Mouse (Mus musculus) lung, embryonic 14.5 days (tissue): ENCODE measurements around the gene Sorbs2. TPM values are rescaled to one million over a fixed set of nuclear protein-coding genes. Genes with fewer than 3 reads are reported as not detected.

Experiments used
- ATAC-seq: fragments of 200-750 bp; cut with Nextera tagmentation; 2 replicates; pipeline ENCODE4 v1.8.0; 2017; ENCODE audit warnings: mild to moderate bottlenecking, moderate TSS enrichment, moderate library complexity; ENCODE audit not compliant: insufficient read depth
- DNase-seq: peaks from one replicate; pipeline ENCODE4 v3.0.0-alpha.2; 2015
- H3K27ac ChIP-seq: fragments of 300-500 bp; sonication (generic); 2 replicates; pipeline ENCODE4 v1.5.1; 2014; ENCODE audit warnings: low read depth, mild to moderate bottlenecking, moderate library complexity
- H3K27me3 ChIP-seq: fragments of 300-500 bp; sonication (generic); 2 replicates; pipeline ENCODE4 v1.6.1; 2014; ENCODE audit warnings: low read length, control low read depth; ENCODE audit not compliant: insufficient read depth
- H3K36me3 ChIP-seq: fragments of 300-500 bp; sonication (generic); 2 replicates; pipeline ENCODE4 v1.6.1; 2014; ENCODE audit warnings: control low read depth; ENCODE audit not compliant: insufficient read depth
- H3K4me1 ChIP-seq: fragments of 300-500 bp; sonication (generic); 2 replicates; pipeline ENCODE4 v1.6.1; 2014; ENCODE audit warnings: antibody characterized with exemption, control low read depth; ENCODE audit not compliant: insufficient read depth
- H3K4me2 ChIP-seq: fragments of 300-500 bp; sonication (generic); 2 replicates; pipeline ENCODE4 v1.6.1; 2014; ENCODE audit warnings: mild to moderate bottlenecking
- H3K4me3 ChIP-seq: fragments of 300-500 bp; sonication (generic); 2 replicates; pipeline ENCODE4 v1.5.1; 2014; ENCODE audit warnings: low read depth, low read length
- H3K9ac ChIP-seq: fragments of 300-500 bp; sonication (generic); 2 replicates; pipeline ENCODE4 v1.6.1; 2014
- H3K9me3 ChIP-seq: fragments of 300-500 bp; sonication (generic); 2 replicates; pipeline ENCODE4 v1.6.1; 2016; ENCODE audit warnings: low read depth, low read length, control low read depth
- CTCF ChIP-seq: IDR thresholded peaks from 2 replicates; pipeline ENCODE4 v1.5.1; 2016; ENCODE audit warnings: antibody characterized with exemption, low read depth
- WGBS: fragments of 180-500 bp; shearing (Covaris S2); extraction: QIAGEN DNeasy Blood & Tissue Kit; methylation state at CpG from one replicate; pipeline ENCODE4 v1.1.7; 2014; 5-methylcytosine and 5-hydroxymethylcytosine counted together
- polyA plus RNA-seq: library from polyadenylated mRNA; unstranded; fragments of >200 nt; fragmentation: Nextera tagmentation; extraction: Ambion mirVana; gene quantifications from 2 replicates; pipeline ENCODE4 v1.2.1, GENCODE M21; 2014

Sorbs2 gene
- polyA plus RNA-seq, 1 experiment from 2014 or later, result 23.3 TPM

DNA sequence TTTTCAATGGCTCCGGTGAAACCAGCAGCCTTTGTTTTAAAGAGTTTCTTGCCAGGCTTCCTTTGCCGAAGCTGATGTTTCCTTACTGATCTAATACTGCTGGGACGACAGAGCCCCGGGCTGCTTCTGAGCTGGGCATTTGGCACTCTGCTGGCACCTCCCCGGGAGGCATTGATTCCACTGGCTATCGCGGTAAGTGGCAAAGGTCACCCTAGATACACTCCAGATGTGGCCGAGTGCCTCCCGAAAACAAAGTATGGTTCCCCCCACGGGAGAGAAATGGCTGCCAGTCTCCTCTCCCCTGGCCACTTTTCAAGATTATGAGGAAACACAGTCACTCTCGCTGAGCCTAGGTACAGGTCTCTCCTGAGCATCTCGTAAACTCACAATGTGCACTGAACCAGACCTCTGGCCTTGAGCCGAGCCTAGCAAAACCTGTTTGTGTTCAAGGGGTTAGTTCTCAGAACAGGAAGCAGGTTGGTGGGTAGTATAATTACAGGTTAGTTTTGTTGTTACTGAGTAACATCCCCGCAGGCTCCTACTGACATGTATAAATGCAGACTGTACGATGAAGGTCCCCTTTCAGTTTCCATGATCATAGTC lies 114.1 kb downstream of the Sorbs2 start:
- H3K9ac ChIP-seq, result no peak overlapping the region
- no peaks in the 10 kb centered on the region for H3K27me3 ChIP-seq
- no peak for TF ChIP-seq CTCF
- no peaks in the 10 kb centered on the region for H3K4me1 ChIP-seq
- H3K4me2 ChIP-seq, result no peak overlapping the region
- no peaks in the 10 kb centered on the region for H3K36me3 ChIP-seq
- H3K9me3 ChIP-seq, result no peaks in the 10 kb centered on the region
- H3K27ac ChIP-seq, result no peak overlapping the region
- no peak overlapping the region for H3K4me3 ChIP-seq
- no peak for DNase-seq
- WGBS, result 62% methylated on average over 15 of the region's 15 CpGs
- no peak for ATAC-seq

DNA sequence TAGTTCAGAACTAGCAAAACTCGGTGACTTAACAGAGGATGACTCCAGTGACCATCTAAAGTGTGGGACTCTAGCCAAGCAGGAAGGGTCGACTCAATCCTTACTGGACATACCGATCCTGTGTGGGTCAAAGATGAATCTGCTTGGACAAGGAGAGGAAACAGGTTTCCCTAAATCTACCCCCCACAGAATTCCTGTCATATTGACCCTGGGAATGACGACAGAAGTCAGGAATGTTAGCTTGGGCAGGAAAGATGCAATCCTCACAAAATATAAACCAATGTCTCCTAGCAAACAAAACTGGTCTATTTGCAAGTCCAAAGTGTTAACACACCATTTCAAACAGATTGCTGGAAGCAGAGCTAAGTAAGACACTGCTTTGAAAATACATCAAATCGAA lies 118.8 kb downstream of the Sorbs2 start:
- no peak for ATAC-seq
- no peak for DNase-seq
- no peak overlapping the region for H3K27ac ChIP-seq
- no peak for TF ChIP-seq CTCF
- H3K4me3 ChIP-seq, result no peak overlapping the region
- H3K9me3 ChIP-seq, result no peaks in the 10 kb centered on the region
- 0 out of 2 replicates have a peak, but pooled peaks cover 3% of the 10 kb centered on the region for H3K27me3 ChIP-seq
- no peak overlapping the region for H3K9ac ChIP-seq
- WGBS, result 43% methylated on average over 5 of the region's 5 CpGs
- H3K4me2 ChIP-seq, result no peak overlapping the region
- H3K4me1 ChIP-seq, result no peaks in the 10 kb centered on the region
- no peaks in the 10 kb centered on the region for H3K36me3 ChIP-seq

DNA sequence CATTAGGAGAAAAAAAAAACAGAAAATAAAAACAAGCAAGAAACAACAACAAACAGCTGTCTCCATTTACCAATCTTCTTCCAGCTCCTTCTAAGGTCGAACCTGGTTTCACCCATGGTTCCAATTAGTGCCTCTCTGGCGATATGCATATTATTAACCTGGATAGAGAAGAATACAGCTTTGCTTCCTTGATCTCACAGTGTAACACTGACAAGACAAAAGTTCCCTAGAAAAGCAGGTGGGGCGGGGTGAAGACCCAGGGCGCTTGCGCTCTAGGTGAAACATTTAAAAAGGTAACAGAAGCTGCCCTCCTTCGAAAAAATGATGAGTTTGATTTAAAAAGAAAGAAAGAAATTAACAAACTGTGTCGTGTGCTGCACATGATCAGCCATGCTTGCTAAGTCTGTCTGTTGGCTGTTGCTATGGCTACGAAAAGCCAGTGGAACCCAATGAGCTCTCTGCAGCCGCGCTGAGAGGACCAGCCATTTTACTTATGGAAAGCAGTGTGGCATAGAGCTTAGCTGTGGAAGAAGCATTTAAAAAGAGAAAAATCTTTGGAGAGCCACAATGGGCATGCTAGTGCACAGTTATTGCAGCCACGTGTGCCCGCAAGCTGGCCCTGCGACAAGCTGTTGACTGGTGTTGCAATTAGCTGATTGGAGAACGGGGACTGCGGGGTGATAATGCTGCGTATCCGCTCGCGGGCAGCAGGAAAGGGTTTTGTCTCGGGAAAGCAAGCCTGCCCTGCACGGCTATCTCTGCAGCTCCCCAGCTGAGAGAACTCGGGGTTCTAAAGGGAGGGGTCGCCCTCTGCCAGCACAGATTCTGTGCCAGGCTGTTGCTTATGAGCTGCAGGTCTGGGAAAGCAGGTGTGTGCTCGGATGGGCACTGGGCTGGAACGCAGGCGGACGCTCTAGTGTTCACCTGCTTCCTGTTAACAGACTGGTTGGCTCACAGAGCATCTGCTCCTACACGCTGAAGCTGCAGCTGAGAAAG lies 120.0 kb downstream of the Sorbs2 start:
- Histone ChIP-seq H3K36me3 (no peaks in the 10 kb centered on the region), H3K4me3 (peak overlapping the region; percentile 39), H3K9ac (peak overlapping the region; percentile 42), H3K4me2 (peak overlapping the region; percentile 62), H3K9me3 (no peaks in the 10 kb centered on the region), H3K27ac (peak overlapping the region; percentile 55), H3K27me3 (0 out of 2 replicates have a peak, but pooled peaks cover 3% of the 10 kb centered on the region), H3K4me1 (no peaks in the 10 kb centered on the region)
- peak; percentile 88 for DNase-seq
- 2% methylated on average over 28 of the region's 28 CpGs for WGBS
- TF ChIP-seq CTCF, result no peak
- ATAC-seq, result peak; percentile 96

DNA sequence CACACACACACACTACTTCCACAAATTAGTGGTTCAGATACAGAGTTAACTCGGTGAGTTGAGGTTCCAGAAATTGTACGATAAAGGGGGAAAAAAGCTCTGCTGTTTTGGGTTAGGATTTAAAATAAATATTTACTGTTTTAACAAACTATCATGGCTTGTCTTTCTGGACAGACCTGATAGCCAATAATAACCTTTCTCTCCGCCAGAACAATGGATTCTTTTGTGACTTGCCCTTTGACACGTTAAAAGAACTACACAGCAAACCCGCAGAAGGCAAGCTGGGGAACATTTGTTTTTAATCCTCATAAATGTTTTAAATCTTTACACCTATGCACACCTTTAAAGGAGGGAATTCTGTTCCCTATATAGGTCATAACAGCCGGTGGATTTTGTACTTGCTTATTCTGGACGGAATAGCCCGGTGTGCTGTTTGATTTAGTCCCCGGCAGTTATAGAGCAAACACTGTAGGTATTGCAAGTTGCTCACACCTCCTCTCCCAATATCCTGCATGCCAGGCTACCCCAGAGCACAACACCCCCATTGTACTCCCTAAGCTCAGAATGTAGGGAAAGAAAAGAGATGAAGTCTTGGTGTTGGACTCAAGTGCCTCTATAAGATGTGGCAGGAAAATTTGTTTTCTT lies 121.0 kb downstream of the Sorbs2 start:
- Histone ChIP-seq H3K36me3 (no peaks in the 10 kb centered on the region), H3K27ac (peak overlapping the region; percentile 16; the same call in 1 of the 2 replicates), H3K9me3 (no peaks in the 10 kb centered on the region), H3K4me3 (peak overlapping the region; percentile 39), H3K27me3 (0 out of 2 replicates have a peak, but pooled peaks cover 3% of the 10 kb centered on the region), H3K9ac (peak overlapping the region; percentile 23; the same call in 1 of the 2 replicates), H3K4me1 (no peaks in the 10 kb centered on the region), H3K4me2 (peak overlapping the region; percentile 62)
- peak; percentile 54; the same call in 1 of the 2 replicates for ATAC-seq
- peak; percentile 17 for DNase-seq
- TF ChIP-seq CTCF, result no peak
- 34% methylated on average over 9 of the region's 9 CpGs for WGBS

DNA sequence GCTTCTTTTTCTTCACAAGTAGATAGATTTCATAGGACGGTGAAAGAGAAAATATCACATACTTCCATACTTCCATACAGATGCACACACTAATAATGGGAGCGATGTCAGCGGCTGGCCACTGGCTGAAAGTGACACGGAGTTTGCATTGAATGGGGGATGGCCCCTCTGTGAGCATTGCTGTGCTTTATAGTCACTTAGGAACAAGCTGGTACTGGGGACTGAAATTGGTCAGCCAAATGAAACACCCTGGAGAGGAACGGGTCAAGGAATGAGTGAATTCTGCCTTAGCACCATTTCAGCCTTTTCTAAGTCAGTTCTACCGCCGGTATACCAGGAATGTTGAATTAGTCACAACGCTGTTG lies 121.5 kb downstream of the Sorbs2 start:
- H3K4me3 ChIP-seq, result peak overlapping the region; percentile 39
- H3K27ac ChIP-seq, result 0 out of 2 replicates have a peak overlapping the region, but pooled peaks have one; percentile 16
- H3K9ac ChIP-seq, result peak overlapping the region; percentile 23; the same call in 1 of the 2 replicates

DNA sequence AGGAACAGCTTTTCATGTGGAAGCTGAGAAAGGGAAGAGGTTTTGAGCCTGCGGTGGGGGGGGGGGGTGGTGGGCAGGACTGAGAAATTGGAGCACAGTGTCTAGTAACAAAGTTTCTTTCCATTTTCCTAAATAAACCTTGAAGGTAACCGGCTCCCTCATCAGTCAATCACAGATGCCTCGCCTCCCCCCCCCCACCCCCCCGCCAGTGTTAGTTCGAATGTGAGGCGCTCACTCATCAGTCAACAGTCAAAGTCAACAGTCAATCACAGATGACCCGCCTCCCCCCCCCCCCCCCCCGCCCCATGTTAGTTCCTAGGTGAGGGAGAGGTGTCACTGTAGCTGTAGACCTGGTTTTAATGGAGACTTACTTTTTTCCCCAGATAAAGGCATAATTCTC lies 123.4 kb downstream of the Sorbs2 start:
- ATAC-seq, result no peak
- H3K4me1 ChIP-seq, result no peaks in the 10 kb centered on the region
- no peak overlapping the region for H3K4me2 ChIP-seq
- no peak for TF ChIP-seq CTCF
- 42% methylated on average over 8 of the region's 8 CpGs for WGBS
- no peak for DNase-seq
- 0 out of 2 replicates have a peak, but pooled peaks cover 3% of the 10 kb centered on the region for H3K27me3 ChIP-seq
- no peak overlapping the region for H3K27ac ChIP-seq
- H3K9me3 ChIP-seq, result no peaks in the 10 kb centered on the region
- no peaks in the 10 kb centered on the region for H3K36me3 ChIP-seq
- H3K9ac ChIP-seq, result no peak overlapping the region
- no peak overlapping the region for H3K4me3 ChIP-seq

More for the DNA sequence above, 121.5 kb downstream of the Sorbs2 start:
- Histone ChIP-seq H3K9me3 (no peaks in the 10 kb centered on the region), H3K27me3 (0 out of 2 replicates have a peak, but pooled peaks cover 3% of the 10 kb centered on the region), H3K4me1 (no peaks in the 10 kb centered on the region), H3K36me3 (no peaks in the 10 kb centered on the region), H3K4me2 (peak overlapping the region; percentile 62)
- ATAC-seq (no peak), DNase-seq (no peak)
- WGBS, result 55% methylated on average over 8 of the region's 8 CpGs
- TF ChIP-seq CTCF, result no peak

DNA sequence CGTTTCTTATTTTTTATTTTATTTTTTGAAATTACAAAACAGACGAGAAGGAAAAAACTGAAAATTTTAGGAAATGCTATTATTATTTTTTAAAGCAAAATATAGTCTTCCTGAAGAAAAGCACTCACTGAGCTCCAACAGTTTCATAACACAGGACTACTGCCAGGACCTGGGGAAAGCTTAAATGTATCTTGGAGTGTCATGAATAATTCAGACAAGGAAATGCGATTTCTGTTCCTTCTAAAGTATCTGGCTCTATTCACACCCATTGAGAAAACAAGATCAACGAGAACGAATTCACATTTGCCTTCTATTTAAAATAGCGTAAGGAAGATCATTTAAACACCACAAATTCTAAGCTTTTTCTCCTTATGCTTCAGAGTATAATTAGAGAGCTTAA lies 127.6 kb downstream of the Sorbs2 start:
- Histone ChIP-seq H3K4me3 (no peak overlapping the region), H3K27ac (no peak overlapping the region), H3K9ac (no peak overlapping the region), H3K4me1 (no peaks in the 10 kb centered on the region), H3K27me3 (no peaks in the 10 kb centered on the region), H3K9me3 (no peaks in the 10 kb centered on the region), H3K4me2 (no peak overlapping the region), H3K36me3 (no peaks in the 10 kb centered on the region)
- DNase-seq (no peak), ATAC-seq (no peak)
- TF ChIP-seq CTCF, result no peak
- 83% methylated on average over 6 of the region's 6 CpGs for WGBS
